Mouse (Mus musculus): ENCODE measurements around the gene Stam.

Stam gene

GRCm38 (mm10) chr2:14073362-14074220, at the start of gene Stam:
TSS of gene Stam (plus strand) at chr2:14074098.
- DNase-seq = peak; percentile 92

- no peak for DNase-seq
Observed at GRCm38 (mm10) chr2:14041249-14041648, 32.6 kb upstream of the Stam start.

GRCm38 (mm10) chr2:14043011-14043410, 30.9 kb upstream of the Stam start:
- no peak for DNase-seq

- DNase-seq = no peak
Observed at GRCm38 (mm10) chr2:14043577-14044170, 30.2 kb upstream of the Stam start.

- DNase-seq = peak; percentile 66
Observed at GRCm38 (mm10) chr2:14048381-14048780, 25.5 kb upstream of the Stam start.

- DNase-seq = no peak
Observed at GRCm38 (mm10) chr2:14048808-14049207, 25.1 kb upstream of the Stam start.

GRCm38 (mm10) chr2:14053618-14054017, 20.3 kb upstream of the Stam start:
- DNase-seq = no peak

GRCm38 (mm10) chr2:14054163-14054562, 19.7 kb upstream of the Stam start:
- no peak for DNase-seq

GRCm38 (mm10) chr2:14054716-14055115, 19.2 kb upstream of the Stam start:
- DNase-seq = peak; percentile 33

- peak; percentile 81 for DNase-seq
Observed at GRCm38 (mm10) chr2:14055168-14055565, 18.7 kb upstream of the Stam start.

GRCm38 (mm10) chr2:14055566-14056331, 18.1 kb upstream of the Stam start, which contains the start of gene Hacd1:
TSS of gene Hacd1 (minus strand) at chr2:14056135.
- DNase-seq = peak; percentile 82

GRCm38 (mm10) chr2:14065704-14066650, 7.9 kb upstream of the Stam start:
- DNase-seq = no peak

GRCm38 (mm10) chr2:14069027-14069426, 4.9 kb upstream of the Stam start:
- no peak for DNase-seq

GRCm38 (mm10) chr2:14070466-14070865, 3.4 kb upstream of the Stam start:
- DNase-seq = no peak

- no peak for DNase-seq
Observed at GRCm38 (mm10) chr2:14073008-14073361, 913 bp upstream of the Stam start.

- DNase-seq = peak; percentile 34
Observed at GRCm38 (mm10) chr2:14074221-14074901, 463 bp downstream of the Stam start.

GRCm38 (mm10) chr2:14078527-14078926, 4.6 kb downstream of the Stam start:
- peak; percentile 12 for DNase-seq

GRCm38 (mm10) chr2:14100533-14100932, 26.6 kb downstream of the Stam start:
- DNase-seq = no peak

GRCm38 (mm10) chr2:14102603-14103002, 28.7 kb downstream of the Stam start:
- DNase-seq = no peak

GRCm38 (mm10) chr2:14103924-14104323, 30.0 kb downstream of the Stam start:
- DNase-seq = no peak

GRCm38 (mm10) chr2:14107673-14108072, 33.8 kb downstream of the Stam start:
- no peak for DNase-seq

GRCm38 (mm10) chr2:14126387-14126786, 52.5 kb downstream of the Stam start:
- DNase-seq = no peak
